Mouse (Mus musculus) gastrocnemius, adult 8-10 months (tissue): Measurements from ENCODE around the gene Dpy19l3. TPM values are rescaled to one million over a fixed set of nuclear protein-coding genes. Genes with fewer than 3 reads are reported as not detected.

Source experiments
- DNase-seq, 2 experiments: peaks; one replicate each; pipeline ENCODE4 v3.0.0; 2022; ENCODE audit warnings: low spot score in 2 of 2
- total RNA-seq, 4 experiments: library from RNA; stranded (reverse); gene quantifications; 2 replicates each; pipeline ENCODE4 v1.2.4; 2022

Dpy19l3 gene
- total RNA-seq = 1 to 10 TPM; 2.1 to 4.1 (median 3.6) TPM

DNA sequence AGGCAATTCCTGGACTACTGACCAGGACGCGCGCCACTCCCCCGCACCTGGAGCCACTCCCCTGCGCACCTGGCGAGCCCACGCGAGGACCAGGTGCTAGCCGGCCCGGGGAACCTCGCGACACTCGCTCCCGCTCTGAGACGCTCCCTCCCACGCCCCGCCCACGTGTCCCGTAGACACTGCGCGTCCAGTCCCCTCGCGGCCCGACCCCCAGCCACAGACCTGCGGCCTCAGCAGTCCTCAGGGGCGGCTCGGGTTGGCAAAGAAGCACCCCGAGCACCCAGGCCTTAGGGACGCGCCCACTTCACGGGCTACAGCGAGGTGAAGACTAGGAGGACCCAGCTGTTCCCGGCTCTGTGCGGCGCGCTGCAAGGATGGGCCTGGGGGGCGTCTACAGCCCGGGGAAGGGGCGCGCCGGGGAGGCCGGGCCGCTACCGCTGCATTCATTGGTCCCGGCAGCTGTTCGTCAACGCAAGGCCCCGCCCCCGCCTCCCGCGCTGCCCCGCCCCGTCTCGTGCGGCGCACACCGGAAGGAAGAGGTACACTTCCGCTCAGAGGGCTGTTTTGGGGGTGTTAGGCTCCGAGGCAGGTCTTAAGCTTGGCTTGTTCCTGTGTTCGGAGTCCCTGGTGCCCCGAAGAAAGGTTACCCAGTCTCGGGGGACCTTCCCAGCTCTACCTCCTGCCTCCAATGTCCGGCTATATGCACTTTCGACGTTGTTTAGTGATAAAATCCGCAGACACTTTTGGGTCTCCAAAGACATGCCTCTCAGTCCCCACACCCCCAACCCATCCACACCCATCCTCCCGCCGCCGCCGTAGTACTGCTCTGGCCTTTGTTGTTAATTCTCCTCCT, at the start of gene Dpy19l3:
Gene Dpy19l3, minus strand, starts transcription at position 422 of the 853 bp plus-strand sequence.
- peak; percentile 76 to 77 for DNase-seq

DNA sequence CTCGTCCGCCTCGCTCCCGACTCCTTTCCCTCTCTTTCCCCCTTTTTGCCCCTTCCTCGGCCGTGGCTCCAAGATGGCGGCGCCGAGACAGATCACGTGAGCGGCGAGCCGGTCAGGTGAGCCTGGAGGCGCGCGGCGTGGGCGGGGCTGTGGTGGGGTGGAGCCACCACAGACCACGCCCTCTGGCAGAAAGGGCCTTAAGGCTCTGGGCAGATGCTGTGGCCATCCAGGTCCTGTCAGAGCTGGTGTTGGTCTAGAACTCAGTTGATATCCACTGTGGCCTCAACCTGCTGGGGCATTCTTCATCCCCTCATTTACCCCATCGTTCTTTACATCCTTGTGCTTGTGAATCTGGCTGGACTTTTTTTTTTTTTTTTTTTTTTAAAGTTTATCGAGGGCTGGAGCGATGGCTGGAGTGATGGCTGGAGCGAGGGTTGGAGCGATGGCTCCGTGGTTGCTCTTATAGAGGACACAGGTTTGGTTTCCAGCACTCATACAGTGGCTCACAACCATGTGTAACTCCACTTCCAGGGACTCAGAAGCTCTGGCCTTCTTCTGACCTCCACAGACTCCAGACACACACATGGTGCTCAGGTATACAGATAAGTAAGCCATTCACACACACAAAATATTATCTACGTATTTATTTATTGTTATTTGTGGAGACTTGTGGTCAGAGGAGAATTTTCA, 48.8 kb upstream of the Dpy19l3 start, which contains the start of gene Zfp507:
Gene Zfp507, minus strand, starts transcription at position 98 of the 690 bp plus-strand sequence.
- DNase-seq = peak; percentile 72 to 82

DNA sequence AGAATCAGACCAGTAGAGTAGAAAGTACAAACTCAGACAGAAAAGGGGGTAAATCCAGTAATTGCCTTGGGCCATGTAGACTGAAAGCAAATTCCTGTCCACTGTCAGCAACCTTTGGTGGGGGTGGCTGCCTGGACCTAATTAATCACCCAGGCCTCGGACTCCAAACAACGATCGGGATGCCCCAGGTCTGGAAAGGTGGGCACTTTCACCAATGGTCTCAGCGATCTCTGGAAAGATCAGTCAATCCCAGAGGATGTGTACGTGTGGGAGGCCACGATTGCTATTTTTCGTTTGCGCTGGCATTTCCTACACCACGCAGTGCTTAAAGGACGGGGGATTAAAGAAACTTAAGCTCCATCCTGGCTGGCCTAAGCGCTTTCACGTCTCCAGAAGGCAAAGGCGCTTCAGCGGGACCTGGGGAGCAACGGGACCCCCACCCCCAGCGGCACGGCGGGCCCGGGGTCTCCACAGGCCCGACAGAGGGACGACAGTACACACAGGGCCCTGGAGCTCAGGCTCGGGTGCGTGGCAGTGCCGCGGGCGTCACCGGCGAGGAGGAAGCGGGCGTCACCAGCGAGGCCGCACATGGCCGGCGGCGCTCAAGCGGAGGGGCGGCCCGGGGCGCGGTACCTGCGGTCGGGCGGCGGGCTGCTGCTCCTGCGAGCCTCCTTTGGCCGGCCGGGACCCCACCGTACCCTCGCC, 48.1 kb upstream of the Dpy19l3 start:
- no peak for DNase-seq

DNA sequence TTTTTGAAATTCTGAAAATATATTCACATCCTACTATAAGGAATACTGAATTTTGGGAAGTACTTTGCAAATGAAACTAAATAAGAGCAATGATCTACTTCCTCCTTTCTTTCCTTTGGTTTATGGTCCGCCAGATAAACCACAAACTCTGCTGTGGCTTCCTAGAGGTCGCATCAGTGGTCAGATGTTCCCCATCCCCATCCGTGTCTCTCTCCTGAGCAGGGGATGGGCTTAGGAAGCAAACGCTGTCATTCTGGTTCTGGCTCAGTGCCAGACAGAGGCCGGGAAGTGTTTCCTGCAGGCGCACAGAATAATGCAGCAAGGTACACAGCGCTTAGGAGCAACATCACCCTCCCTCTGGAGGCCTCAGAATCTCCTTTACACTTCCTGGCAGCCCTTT, 41.9 kb upstream of the Dpy19l3 start:
- DNase-seq = no peak

DNA sequence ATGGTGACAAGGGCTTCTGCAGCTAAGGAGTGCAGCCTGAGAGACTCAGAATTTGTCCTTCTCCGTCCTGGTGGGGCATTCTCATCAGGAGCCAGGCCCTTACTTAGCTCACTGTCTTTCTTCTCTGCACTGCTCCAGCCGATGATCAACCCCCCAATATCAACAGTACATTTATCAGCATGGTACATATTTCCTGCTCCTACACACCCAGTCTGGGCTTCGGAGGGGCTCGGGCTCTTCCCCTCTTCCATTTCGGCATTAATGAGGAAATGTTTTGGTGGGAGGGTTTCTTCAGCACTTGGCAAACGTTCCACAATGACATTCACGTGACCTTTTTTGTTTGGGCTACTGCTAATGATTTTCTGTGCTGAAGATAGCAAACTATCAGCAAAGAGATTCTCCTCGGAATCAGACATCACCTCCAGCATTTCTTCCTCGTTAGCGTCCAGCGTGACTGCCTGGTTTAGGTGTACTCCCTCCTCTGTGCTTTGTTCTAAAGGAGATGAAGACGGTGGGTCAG, 40.0 kb upstream of the Dpy19l3 start:
- DNase-seq = no peak

DNA sequence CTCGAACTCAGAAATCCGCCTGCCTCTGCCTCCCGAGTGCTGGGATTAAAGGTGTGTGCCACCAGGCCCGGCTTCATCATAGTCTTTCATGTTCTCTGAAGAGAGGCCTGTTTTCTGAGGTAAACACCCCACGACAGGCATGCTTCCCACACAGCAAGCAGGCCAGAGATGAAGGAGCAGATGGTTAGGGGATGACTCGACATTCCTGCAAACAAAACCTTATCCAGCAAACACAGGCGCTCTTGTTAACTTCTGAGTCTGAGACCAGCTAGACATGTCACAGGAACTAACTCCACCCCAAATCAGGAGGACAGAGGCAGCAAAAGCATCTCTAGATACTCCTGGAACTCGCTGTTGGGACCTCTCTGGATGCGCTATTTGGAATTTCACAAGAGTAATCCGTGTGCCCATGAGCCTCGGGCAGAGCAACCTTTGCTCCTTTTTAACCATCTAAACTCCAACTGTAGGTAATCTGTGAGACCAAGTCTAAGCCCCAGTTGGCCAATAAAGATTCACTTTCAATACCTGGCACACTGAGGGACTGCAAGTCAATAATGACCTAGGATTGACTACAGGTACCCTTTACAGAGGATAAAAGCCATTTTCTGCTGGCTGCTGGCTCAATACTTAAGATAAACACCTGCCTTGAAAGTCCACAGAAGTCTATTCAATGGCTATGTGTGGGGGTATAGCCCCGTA, 38.0 kb upstream of the Dpy19l3 start:
- no peak for DNase-seq

DNA sequence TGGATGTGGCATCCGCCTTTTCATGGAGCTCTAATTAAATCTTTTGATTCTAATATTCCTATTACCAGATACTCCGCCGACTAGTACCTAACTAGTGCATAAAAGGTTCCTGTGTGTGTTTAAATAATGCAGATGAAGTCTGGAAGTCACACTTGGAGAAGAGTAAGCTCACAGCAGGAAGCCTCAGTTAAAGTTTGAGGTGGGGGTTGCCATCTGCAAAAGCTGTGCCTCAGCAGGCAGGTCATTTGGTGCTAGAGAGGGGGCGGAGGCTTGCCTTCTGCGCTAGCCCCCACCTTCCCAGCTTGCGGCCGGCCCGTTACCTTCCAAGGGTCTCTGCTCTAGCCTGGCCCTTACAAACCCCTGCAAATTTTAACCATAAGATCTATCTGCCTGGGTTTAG, 36.7 kb upstream of the Dpy19l3 start:
- DNase-seq = no peak

DNA sequence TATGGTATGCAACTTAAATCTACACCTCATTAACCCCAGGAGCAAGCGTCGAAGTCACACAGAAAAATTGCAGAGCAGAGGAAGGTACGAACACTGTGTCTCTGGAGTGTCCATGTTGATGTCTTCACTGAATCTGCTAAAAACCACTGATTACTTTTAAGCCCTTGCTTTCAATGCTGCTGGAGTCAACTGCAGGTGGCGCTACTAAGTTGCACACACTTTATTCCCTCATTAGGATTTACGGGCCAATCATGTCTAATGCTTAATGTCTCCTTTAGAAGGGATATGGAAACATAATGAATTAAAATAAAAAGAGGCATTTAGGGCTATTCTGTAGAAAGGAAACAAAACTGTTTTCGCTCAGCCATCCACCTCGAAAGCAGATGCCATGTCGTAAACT, 35.9 kb upstream of the Dpy19l3 start:
- no peak for DNase-seq

DNA sequence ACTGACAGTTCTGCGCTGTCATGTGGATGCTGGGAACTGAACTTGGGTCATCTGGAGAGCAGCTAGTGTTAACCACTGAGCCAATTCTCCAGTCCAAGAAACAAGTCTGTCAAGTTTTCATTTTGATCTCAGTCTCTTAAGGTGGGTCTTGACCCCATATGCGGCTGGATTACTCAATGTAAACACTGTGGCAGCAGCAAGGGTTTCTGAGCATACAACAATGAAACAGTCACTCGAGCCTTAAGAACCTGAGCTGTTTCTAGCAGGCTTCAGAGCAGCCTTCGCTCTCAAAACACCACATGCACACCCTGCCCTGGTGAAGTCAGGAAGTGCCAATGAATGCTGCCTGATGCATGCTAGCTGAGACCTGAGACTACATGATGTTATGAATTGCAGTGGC, 31.3 kb upstream of the Dpy19l3 start:
- DNase-seq = no peak

DNA sequence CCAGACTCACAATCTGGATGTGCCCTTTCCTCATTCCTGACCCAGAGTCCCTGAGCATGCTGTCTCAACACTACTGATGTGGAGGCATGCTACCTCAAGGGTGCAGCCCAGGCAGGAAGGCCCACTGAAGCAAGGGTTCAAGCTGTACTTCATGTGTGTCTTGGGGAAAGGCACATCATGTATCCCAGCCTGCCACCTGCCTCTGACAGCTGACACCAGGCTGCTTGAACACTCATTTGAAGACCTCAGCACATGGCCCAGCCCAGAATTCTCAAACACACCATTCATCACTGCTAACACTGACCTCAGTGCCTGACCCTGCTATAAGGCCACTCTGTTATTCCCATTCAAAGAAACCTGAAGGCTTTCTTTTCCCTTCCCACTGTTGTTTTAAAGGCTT, 28.0 kb upstream of the Dpy19l3 start:
- no peak for DNase-seq

DNA sequence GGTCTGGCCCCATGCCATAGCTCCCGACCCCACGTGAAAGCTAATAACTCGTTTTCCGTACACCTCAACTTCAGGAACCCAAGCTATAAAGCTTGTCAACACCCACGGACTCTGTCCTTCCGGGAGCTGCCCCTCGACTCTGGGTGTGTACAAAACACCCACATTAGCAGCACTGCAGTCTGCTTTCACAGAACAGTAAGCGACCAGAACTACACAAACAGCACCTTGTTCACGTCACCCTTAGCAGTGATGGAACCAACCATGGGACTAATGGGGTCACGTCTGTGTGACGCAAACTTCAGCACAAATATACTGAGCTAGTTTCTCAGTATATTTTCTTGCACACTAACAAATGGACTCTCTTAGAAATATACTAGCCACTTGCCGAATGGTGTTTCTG, 19.9 kb upstream of the Dpy19l3 start:
- DNase-seq = no peak

DNA sequence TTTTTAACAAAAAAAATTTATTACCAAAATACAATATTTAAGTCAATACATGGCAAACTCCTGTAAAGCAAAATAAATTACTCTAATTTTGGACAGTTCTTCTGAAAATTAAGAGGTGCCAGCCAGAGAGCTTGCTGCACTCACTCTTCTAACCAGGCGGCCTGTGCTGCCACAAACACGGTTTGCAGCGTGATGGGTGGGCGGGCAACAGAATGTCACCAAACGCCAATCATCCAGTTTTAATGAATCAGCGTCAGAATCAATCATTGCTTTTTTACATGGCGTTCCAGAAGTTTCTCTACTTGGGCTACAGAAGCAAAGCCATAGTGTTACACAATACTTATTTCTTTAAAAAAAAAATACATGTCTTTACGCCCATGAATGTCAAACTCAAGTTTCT, 18.1 kb upstream of the Dpy19l3 start:
- no peak for DNase-seq

DNA sequence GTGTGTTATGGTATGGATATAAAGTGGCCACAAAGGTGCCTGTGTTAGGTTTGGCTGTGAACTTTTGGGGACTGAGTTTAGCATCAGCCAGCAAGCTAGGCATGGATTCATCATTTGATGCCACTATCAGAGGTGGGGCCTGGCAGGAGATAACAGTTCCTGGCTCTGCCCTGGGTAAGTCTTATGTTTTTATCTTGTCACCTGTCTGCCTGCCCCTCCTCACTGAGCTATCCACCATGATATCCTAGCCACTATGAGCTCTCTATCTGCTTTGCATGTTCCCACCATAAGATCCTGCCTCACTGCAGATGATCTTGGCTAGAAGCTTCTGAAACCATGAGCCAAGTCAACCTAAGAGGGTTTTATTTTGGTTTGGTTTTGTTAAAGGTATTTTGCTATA, 16.9 kb upstream of the Dpy19l3 start:
- no peak for DNase-seq

DNA sequence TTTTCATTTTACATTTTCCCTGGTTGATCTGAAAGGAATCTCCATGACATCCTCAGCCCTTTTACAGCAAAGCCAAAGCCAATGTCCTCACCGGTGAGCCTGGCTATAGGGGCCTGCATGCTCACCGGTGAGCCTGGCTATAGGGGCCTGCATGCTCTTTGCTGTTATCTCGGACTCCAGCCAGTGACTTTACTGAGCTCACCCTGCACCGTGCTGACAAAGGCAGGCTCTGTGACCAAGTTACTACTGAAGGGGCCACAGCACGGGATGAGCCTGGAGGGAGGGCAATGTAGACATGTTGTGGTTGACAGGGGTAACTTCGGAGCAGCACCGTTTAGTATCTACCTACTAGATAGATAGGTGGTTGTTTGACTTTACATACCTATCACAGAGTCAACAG, 15.9 kb upstream of the Dpy19l3 start:
- DNase-seq = no peak

DNA sequence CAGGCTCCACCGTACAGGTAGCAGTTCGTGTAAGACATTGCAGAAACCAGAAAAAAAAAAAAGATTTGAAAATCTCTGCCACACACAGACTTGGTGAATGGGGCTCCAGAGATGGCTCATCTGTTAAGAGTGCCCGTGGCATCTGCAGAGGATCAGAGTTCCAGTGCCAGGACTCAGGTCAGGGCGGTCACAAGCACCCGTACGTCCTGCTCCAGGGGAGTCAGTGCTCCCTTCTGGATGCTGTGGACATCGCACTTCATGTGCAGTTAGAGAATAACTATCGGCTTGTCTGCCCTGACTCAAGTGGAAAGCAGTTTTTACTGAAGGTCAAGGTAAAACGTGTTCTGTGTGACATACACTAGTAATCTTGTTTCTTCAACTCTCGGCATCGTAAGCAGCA, 10.2 kb upstream of the Dpy19l3 start:
- DNase-seq = no peak

DNA sequence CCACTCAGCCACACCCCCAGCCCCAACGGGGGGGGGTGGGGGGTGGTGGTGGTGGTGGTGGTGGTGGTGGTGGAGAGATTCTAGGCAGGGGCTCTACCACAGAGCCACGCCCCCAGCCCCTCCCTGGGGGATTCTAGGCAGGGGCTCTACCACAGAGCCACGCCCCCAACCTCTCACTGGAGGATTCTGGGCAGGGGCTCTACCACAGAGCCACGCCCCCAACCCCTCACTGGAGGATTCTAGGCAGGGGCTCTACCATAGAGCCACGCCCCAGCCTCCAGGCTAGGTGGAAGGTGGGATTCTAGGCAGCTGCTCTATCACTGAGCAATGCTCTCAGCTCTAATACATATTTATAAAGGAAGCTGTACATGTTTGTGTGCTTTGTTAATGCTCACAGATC, 7.5 kb upstream of the Dpy19l3 start:
- DNase-seq = no peak

DNA sequence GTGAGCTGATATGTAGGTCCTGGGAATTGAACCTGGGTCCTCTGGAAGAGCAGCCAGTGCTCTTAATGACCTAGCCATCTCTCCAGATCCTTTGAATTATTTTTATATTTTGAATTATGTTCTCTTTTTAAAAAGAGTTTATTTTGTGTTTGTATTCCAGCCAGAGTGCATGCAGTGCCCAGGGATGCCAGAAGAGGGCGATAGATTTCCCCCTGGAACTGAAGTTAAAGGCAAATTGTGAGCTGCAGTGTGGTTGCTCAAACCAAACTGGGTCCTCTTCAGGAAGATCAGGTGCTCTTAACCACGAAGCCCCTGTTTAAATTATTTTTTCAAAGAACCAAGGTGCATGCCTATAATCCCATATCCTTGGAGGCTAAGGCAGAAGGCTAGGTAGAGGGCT, 5.3 kb upstream of the Dpy19l3 start:
- no peak for DNase-seq

DNA sequence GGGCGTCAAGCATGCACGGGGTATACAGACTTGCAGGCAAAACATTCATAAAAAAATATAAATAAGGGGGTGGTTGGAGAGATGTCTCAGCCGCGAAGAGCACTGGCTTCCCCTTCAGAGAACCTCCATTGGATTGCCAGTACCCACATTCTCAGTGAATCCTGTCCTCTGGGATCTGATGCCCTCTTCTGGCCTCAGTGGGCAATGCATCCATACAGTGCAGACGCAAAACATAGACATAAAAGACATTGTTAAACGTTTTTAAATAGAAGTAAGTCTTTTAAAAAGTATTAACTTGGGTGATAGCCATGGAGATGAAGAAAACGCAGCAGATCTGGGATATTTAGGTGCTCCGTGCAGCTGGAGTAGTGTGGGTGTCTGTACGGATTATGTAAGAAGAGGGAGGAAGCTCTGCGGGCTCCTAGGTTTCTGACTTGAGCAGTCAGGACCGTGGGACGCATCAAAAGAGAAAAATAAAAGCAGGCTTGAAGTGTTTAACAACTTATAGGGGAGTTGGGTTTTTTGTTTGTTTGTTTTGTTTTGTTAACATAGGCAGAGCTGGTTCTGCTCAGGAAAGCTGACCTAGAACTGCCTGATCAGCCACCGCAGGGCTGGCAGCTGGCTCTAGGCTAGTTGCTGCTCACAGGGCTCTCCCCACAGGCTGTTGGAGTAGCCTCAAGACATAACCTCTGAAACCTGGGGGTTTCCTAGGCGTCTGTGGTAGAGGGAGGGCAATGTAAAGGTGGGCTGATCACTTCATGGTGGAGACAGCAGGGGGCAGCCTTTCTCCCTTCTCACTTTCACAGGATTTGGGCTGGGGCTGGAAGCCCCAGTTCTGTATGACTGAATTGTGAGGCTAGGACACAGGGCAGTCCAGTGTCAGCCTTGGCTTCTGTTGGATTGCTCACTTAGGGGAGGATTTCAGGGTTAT, 2.5 kb upstream of the Dpy19l3 start:
- no peak for DNase-seq

DNA sequence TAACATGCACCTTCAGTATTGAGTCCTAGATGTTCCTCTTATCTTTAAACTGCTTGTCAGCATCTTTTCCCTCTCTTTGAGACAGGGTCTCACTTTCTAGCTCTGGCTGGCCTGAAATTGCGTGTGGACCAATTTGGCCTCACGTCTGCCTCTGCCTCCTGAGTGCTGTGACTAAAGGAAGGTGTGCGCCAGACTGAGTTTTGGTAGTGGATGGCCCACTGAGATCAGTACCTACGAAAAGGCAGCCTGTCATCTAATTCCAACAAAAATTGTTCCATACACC, 573 bp upstream of the Dpy19l3 start:
- DNase-seq = no peak

DNA sequence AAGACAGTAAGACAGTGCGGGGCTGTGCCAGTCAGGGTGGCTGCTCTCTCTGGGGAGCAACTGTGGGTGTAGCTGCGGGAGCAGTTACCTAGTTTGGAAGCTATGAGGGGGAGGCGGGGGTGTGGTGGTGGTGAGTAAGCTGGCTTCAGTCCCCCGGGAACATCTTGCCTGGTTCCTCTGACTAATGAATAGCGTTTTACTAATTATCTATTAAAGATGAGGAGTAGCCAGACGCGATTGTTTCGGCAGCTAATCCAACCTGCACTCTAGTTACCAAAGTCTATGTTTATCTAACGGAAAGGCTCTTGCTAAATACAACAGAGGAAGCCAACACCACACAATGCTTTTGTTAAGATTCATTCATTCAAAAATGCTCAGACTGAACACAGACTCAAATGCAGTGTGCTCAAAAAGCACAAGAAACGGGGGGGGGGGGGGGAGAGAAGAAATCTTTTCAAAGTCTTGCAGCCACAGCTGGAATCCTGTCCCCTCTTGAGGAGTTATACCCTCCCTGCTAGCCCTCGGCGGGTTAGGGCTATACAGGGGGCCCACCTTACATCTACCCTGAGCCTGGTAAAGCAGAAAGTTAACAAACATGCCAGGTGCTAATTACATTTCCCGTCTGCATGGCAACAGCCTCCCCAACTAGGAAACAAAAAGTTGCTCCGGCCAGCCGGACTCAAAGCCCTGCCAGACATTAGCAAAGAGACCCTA, 778 bp downstream of the Dpy19l3 start:
- DNase-seq = no peak
